Mouse (Mus musculus) embryonic facial prominence, embryonic 10.5 days (tissue): ENCODE data around the gene Smok2b. TPM values are rescaled to one million over a fixed set of nuclear protein-coding genes. Genes with fewer than 3 reads are reported as not detected.

Source experiments
- polyA plus RNA-seq: library from polyadenylated mRNA; unstranded; fragments of >200 nt; fragmentation: Nextera tagmentation; extraction: Ambion mirVana; gene quantifications from 2 replicates; pipeline ENCODE4 v1.2.1, GENCODE M21; 2016

Gene Smok2b
- polyA plus RNA-seq, 1 experiment from 2014 or later: not detected

Other genes with a start within 250 kb of the Smok2b start
- gene Wtap, start 236.1 kb upstream of the Smok2b start, polyA plus RNA-seq: 148 and 153 TPM in 2 replicates
- 95.4 and 101 TPM in 2 replicates for gene Sod2, start 223.4 kb upstream of the Smok2b start, polyA plus RNA-seq
- gene Gpr31b, start 178.0 kb upstream of the Smok2b start, polyA plus RNA-seq: not detected in 2 replicates
- gene Tcp10b, start 169.2 kb upstream of the Smok2b start, polyA plus RNA-seq: not detected in 2 replicates
- gene Unc93a, start 98.4 kb upstream of the Smok2b start, polyA plus RNA-seq: not detected in 2 replicates
- not detected in 2 replicates for gene Smok2a, start 9.1 kb upstream of the Smok2b start, polyA plus RNA-seq
- not detected in 2 replicates for gene Tcp10c, start 124.3 kb downstream of the Smok2b start, polyA plus RNA-seq